Mouse (Mus musculus) kidney, adult 11 months (tissue): ENCODE results near the gene Myo9b.

Source experiments
- DNase-seq: peaks from one replicate; pipeline ENCODE4 v3.0.0; 2022

Myo9b gene

DNA sequence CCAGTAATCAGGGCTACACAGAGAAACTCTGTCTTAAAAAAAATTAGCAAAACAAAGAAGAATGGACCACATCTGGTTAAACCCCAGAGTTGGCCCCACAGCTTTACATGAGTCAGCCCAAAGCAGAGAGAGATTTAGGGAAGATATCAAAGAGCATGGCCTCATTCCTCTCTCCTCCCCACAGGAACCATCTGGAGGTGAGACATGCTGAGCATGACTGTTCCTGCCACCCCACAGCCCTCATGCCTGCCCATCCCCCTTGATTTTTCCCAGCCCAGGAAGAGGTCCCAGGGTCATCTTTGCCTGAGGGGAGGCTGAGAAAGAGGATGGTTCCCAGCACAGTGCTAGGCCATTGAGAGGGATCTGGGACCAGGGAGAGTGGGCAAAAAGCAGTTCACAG lies 95.9 kb downstream of the Myo9b start:
- DNase-seq: no peak

DNA sequence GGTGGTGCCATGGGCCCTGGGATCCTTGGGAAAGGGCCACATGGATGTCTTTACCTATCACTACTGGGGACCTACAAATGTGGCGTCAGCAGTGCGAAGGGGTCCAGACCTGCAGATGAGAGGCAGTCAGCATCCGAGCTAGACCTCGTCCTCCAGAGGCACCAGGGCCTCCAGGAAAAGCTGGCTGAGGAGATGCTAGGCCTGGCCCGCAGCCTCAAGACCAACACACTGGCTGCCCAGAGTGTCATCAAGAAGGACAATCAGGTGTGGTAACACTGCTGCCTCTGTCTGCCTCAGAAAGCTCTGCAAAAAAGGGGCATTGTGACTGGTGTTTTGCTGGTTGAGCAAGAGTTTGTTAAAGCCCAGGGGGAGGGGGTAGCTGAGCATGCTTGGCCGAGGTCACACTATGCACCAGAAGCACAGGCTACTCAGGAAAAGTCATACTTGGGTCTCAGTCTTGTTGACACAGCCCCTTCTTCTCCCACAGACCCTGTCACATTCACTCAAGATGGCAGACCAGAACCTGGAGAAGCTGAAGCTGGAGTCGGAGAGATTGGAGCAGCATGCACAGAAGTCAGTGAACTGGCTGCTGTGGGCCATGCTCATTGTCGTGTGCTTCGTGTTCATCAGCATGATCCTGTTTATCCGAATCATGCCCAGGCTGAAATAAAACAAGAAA lies 96.7 kb downstream of the Myo9b start:
- DNase-seq: peak; percentile 12

DNA sequence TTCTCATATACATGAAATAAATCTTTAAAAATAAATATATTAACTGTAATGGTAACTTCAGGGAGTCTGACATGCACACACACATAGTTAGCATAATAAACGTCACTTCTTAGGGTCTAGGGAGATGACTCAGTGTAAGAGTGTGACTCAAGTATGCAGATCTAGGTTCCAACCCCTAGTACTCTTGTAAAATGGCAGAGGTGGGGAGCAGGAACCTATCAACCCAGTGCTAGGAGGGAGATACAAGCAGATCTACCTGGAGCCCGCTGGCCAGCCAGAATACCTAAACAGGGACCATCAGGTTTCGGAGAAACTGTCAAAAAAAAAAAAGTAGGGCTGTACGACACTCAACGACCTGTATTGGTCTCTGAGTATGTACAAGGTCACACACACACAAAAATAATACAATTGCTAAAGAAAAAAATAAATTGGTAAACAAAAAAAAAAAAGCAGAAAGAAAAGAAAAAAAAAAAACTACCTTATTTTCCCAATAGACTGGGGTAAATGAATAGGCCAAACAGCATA lies 98.3 kb downstream of the Myo9b start:
- DNase-seq: peak; percentile 21

DNA sequence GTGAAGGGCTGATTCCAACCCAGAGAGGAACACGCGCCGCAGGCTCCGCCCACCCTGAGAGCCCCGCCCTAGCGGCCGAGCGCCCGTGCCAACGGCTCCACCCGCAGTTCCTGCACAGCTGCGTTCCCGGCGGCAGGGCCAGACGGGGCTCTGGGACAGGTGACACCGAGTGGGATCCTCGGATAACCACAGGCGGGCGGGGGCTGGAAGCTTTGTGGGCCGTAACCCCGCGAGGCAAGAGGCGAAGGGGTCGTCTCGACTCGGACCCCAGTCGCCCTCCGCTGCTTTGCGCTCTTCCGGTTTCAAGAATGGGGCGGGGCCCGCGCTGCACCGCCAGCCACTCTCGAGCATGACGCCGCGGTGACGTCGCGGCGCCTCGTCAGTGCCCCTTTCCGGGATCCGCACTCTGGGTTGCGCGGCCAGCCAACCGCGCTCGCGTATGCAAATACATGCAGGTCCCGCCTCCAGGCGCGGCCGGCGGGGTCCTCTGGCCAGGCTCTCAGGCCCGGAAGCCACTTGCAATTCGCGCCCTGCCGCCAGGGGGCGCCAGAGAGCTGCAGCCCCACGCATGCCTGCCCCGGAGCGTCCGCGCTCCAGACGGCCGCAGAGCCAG lies 98.8 kb downstream of the Myo9b start, which contains the start of gene Ocel1:
Gene Ocel1, plus strand, starts transcription at position 63 of the 613 bp plus-strand sequence.
- peak; percentile 99 for DNase-seq

DNA sequence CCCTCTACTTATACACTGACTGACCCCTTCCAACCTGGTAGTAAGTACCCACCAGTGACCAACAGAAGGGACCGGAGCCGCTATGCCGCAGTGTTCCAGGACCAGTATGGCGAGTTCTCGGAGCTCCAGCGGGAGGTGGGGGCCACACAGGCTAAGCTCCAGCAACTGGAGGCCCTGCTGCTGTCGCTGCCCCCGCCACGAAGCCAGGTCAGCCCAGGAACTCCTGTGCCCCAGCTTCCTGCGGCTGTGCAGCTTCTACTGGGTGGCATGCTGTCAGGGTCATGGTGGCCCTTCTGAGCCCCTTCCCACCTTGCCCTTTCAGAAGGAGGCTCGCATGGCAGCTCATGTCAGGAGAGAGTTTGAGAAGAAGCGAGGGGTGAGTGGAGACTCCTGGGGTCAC lies 99.9 kb downstream of the Myo9b start:
- peak; percentile 24 for DNase-seq

DNA sequence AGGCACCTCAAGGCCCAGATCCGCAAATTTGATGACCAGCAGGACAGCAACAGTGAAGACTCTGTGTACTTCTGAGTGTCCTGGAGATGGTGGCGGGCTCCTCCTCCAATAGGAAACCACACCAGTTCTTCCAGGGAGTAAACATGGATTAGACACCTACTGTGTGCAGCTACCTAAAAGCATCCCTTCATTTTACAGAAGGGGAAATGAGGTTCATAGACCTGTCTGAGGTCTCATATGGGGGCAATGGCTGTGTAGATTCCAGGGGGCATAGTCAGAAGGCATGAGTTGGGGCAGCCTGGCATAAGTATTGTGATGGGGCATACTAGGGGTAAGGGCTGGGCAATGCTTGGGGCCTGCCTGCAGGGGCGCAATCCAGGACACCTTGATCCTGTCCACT lies 100.5 kb downstream of the Myo9b start:
- DNase-seq: no peak

DNA sequence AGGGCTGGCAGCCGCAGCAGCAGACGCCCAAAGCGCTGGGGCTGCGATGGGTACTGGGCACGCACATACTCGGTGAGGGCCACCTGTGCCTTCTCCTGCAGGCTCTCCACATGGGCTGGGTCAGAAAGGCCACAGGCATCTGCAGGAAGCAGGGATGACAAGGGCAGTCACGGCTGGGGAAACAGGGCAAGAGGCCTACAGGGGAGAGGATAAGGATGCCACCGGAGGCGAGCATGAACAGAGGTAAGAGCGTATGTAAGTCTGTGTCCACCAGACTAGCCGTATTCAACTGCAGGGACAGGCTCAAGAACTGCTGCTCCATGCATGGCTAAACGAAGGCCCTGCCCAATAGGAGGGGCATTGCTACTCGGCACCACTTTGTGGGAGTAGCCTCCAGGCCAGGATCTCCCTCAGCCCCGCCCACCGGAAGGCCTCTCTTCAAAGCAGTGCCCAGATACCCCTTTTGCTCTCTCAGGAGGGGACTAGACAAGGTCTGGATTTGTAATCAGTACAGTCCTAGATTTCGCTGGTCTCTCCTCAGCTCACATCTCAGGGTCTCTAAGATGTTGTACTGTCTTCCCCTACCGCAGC lies 102.2 kb downstream of the Myo9b start:
- peak; percentile 65 for DNase-seq

DNA sequence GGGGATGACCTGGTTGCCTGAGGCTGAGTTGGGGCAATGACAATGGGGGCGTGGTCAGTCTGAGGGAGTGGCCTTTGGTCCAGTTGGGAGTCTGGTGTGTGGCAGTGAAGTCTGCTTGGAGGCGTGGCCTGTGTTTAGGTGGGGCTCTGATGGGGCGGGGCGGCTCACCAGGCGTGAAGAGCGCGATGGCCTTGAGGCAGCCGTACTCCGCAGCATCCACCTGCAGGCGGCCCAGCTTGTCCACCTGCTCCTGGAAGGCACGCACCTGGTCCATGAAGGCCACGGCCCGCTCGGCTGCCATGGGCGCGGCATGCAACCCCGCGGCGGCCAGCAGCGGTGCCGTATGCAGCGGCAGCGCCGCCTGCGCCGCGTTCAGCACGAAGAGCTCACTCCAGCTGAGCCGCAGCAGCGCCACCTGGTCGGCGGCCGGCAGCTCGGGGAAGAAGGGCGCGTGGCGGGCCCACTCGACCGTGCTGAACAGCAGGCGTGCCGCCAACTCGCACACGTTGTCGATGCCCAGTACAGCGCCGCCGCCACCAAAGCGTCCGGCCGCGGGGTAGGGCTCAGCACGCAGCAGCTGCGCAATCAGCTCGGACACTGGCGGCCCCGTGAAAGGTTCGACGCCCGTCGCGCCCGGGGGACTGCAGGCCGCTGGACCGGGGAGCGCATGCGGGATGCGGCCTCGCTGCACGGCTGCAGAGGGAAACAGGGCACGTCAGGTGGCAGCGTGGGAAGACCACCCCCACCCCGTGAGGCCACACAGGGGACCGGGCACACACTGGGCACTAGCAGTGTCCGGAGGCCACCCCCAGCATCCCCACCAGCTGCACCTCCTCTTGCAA lies 103.3 kb downstream of the Myo9b start:
- peak; percentile 95 for DNase-seq

DNA sequence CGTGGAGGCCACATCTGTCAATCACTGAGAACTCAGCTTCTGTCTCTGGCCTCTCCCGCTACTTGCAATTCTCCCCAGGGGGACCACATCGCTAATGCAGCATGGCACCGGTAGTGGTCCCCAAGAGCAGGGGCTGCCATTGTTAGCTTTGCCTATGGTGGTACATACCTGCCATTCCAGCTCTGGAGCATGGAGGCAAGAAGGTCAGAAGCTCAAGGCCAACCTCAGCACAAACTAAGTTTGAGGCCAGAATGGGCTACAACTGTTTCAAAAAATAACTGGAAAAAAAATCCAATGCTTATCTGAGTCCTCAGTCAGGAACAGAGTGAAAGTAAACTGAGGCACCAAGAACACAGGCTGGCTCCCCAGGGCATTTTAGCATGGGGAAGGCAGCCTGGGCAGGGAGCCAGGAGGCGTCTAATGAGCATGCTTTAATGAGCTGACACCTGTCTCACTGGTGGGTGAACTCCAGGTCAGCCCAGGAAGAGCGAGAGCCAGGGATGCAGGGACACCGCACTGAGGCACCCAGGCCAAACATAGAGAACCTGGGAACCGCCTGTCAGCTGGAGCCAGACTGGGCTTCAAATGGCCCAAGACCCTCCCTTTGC lies 104.0 kb downstream of the Myo9b start:
- peak; percentile 50 for DNase-seq

DNA sequence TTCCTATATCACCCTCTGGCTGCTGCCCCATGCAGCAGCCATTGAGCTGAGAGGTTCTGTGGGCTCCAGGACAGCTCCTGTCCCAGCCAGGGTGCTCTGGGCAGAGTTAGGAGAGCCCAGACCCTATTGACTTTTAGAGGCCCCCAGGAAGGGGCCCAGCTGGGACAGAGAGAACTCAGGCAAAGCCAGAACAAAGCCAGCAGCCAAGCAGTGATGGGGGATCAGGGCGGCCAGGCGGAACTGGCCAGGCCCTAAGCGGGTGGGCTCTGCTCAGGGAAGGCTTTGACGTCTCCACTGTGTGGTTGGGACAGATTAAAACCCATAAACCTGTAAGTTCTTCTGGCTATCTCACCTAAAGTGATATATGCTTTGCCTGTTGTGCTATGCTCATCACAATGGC lies 106.5 kb downstream of the Myo9b start:
- DNase-seq: no peak

DNA sequence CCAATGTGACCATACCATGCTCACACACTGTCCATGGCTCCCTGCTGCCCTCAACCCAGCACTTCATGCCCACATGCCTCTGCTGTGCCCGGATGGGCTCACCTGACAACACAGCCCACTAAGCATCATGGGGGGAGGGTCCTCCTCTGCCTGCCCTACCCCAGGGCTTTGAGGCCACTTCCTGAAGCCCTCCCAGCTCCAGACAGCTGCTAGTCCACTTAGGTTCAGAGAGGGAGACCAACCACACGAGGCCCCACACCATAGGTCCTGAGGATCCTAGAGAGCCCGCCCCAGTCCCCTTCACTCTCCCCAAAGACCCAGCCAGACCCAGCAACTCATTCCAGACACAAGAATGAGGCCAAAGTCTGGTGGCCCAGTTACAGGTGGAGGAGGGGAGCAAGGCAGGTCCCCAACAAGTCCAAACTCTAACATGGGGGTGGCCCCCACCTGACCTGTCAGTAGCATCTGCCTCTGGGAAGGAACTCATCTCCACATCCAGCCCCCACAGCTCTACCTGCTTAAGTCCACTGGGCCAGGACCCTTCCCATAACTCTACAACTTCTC lies 107.1 kb downstream of the Myo9b start:
- DNase-seq: peak; percentile 67

DNA sequence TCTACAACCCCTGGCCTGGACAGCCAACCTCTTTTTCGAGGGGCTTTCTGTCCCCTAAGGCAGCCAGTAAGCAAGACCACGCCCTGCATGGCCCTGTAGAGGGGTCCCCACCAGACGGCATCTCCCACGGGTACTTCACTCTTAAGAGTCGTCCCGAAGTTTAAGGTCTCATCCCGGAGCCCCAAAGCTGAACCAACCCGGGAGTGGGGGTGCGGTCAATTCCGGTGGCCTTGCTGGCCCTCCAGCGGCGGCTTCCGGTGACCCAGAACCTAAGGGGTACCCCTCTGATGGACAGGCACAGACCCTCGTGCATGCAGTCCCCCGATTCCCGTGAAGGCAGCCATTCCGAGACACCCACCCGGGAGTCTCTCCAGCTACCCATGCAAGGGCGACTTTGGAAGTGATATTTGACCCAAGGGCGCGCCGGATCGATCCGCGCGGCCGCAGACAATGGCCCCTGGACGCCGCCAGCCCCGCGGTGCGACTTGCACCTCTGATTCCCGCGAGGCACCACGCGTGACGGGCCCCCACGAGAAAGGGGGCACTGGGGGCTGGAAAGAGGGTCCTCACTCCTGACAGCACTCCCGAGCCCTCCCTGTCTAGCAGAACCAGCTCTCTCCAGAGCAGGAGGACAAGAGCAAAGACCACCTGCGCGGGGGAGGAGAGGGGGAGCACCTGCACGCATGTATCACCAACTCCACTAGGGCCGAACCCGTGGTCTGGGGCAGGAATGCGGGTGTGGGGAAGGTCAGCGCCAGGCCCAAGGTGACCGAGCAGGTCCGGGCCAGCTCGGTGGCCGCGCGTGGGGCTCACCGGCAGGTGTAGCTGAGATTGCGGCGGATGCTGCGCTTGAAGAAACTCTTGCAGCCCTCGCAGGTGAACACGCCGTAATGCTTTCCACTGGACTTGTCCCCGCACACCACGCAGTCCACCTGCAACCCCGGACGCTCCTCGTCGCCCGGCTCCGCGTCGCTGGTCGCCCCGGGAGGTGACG lies 108.0 kb downstream of the Myo9b start:
- peak; percentile 62 for DNase-seq

DNA sequence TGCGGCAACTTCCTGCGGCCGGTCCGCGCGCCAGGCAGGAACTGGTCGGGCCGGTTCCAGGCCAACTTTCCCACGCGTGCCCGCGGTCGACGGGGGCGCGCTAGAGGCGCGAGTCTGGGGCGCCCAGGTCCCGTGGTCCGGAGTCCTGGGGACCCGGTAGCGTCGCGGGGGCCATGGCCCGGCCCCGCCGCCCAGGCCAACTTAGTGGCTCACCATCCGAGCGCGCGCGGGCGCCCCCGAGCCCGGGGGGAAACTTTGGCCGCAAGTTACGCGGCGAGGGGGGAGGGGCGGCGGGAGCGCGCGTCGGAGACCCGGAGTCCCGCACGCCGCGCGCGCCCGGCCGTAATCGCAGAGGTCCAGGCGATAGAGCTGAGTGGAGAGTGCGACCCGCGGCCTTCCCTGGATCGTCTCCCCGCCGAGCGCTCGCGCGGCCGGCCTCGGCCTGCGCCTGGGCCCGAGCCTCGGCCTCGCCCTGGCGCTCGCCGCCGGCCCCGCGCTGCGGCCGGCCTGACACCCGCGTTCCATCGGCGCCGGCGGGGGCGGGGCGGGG lies 109.0 kb downstream of the Myo9b start, which contains the start of gene Nr2f6:
Gene Nr2f6, minus strand, starts transcription at position 540 of the 550 bp plus-strand sequence.
- peak; percentile 78 for DNase-seq

DNA sequence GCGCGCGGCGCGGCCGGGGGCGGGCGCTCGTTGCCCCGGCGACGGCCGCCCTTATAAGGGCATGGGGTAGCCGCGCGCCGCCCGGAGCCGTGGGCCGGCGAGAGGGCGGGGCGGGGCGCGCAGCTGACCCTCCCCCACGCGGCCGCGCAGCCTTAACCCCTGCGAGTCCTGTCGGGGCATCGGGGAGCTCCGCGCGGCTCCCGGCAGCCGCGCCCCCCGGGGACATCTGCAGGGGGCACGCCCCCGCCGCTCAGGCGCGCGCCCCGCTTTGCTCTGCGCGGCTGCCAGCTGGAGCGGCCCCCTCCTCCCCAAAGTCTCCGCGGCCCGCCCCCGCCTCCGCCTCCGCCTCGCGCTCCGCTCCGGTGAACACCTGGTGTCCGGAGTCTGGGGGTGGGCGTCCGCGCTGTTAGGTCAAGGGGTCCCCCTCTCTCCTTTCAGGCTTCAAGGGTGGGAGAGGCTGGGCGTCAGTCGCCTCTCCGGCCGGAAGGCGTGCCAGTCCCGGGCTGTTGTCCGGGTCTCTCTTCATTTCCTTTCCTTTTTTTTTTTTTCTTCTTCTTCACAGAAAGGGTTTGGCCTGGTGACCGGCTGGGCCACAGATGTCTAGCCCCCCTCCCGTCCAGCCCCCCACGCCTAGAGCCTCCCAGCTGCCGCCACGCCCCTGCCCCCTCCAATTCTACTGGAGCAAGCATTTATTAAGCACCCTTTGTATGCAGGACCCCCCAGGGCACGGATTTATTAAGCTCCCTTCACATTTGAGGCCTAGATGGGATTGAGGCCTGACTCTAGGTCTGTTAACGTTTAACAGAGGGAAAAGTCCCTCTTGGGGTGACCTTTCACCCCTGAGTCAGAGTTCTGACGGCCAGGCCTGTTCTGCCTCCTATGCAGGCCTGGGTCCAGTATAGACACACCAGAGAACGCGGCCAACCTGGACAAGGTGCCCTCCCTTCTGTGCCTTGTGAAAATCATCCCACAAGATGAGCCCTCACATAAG lies 109.8 kb downstream of the Myo9b start:
- DNase-seq: peak; percentile 93

DNA sequence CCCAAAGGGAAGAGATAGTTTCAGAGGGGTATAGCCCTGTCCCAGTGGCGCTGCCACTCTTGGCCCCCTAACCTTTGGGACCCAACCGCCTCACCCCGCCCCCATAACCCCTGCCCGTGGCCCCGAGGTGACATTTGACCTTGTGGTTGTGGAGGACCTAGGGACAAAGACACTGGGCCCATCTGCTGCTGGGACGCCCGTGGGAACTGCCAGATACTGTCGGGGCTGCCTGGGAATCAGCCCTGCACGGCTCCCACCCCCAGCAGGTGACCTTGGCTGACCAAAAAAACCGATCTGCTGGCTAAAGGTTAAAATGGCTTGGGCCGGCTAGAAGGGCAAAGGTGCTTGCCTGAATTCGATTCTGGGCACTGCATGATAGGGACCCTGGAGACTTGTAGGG lies 110.9 kb downstream of the Myo9b start:
- peak; percentile 63 for DNase-seq

DNA sequence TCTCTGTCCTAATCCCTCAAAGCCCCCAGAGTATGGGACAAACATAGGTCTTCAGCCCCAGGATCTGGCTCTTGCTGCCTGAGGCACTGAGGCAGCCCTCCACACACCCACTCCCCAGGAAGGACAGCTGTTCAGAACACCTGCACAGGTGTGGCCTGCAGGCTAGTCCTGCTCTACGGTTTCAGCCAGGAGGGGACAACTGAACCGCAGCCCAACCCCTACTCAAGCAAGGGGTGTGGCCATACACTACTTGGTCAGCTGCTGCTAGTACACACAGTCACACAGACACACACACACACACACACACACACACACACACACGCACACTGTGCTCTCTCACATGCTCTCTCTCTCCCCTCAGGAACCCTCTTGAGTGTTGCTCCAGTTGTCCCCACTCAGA lies 111.3 kb downstream of the Myo9b start:
- peak; percentile 39 for DNase-seq

DNA sequence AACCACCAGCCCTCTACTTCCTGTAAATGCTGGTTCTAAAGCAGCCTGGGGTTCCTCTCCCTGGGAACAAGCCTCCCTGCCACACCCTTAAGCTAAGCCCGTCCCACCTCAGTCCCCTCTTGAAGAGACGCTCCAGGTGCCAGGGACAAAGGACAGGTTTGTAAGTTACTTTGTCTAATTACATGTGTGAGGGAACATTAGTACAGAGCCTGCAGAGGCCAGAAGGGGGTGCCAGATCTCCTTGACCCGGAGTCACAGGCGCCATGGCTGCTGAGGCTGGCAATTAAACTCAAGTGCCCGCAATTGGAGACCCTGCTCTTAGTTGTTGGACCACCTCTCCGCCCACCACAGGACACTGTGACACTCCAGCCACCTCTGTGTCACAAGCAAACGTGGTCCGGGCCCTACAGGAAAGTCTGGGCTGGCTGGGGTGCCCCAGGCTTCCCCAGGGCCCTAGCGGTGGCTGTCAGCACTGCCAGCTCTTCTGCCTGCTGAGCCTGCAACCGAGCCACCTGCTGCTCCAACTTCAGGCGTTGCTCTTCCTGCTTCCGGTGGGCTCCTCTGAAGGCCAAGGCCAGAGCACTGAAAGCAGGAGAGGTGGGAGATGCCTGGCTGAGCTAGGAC lies 112.8 kb downstream of the Myo9b start:
- DNase-seq: peak; percentile 36

DNA sequence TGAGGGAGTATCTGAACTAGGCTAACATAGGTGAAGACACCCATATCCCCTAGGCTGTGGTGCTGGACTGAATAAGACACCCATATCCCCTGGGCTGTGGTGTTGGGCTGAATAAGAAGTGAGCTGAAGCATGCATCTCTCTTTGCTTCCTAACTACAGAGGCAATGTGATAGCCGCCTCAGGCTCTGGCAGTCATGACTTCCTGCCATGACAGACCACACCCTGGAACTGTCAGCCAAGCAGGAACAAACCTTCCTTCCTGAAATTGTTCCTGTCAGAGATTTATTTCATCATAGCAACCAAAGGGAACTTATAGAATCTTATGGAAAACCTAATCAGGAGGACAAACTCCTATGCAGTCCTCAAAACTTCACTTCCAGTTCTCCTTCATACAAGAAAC lies 115.8 kb downstream of the Myo9b start:
- no peak for DNase-seq

DNA sequence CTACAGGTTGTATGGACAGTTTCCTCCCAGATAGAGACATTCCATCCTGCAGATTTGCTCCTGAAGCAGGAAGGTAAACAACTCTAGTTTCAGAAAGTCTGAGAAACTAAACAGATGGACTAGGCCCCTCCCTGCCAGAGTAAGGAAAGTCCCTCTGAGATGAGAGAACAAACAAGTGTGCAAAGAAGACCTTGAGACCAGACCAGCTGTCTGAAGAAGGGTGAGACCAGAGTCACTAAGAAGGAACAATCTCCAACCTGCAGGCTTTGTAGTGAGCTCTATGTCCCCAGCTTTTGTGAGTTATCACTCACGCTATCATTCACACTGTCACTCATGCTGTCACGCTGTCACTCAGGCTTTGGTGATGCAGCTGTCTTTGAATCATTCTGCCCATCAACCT lies 119.2 kb downstream of the Myo9b start:
- no peak for DNase-seq
